Mouse (Mus musculus) adipocyte (in vitro differentiated cells): ENCODE data around the gene Mapk8ip2.

Source experiments
- DNase-seq: peaks from one replicate; pipeline ENCODE4 v3.0.0-alpha.2; 2016; ENCODE audit warnings: low spot score

The Mapk8ip2 gene

DNA sequence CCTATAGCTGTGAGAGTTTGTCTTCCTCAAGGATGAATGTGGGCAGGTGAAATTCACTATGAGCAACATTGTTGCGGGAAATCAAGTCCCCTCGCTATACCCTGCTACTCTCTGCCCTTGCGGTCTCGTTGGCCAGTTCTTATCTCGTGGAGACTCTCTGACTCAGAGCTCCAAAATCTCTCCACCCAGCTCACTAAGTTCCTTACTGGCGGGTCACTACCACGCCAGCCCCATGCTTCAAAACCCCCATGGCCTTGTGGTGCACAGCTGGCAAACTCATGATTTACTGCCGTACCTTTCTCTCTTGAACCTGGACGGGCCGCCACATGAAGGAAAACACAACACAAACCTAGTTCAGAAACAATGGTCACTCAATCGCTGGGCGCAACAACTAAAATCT, 34.5 kb downstream of the Mapk8ip2 start:
- no peak for DNase-seq

DNA sequence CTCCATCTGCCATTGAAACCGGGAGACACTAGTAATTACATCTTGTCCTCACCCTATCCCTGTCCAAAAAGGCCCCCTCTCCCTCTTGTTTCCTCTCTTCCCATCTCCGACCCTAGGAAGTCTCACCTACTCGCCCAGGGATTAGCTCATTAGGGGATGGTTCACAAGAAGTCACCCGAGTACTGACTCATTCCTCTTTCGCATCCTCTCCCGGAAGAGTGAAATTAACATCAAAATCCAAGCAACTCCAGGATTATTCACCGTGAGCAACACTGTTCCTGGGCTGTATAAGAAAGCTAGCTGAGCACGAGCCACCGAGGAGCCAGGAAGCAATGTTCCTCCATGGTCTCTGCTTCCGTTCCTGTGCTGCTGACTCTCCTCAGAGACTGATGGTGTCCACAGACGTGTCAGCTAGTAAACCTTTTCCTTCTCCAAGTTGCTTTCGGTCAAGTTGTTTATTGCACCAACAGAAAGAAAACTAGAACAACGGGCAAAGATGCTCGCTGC, 35.0 kb downstream of the Mapk8ip2 start:
- DNase-seq: no peak

DNA sequence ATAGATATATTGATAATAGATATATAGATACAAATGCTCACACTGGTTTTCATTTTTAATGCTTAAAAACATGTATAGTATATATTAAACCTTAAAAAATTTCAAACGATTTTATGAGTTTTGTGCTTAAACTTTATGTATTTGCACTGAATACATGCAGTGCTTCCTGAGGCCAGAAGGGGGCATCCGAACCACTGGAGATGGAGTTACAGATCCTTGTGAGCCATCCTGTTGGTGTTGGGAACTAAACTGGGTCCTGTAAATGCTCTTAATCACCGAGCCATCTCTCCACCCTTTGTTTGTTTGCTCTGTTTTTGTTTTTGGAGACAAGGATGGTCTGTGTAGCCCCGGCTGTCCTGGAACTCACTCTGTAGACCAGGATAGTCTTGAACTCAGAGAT, 41.3 kb downstream of the Mapk8ip2 start:
- DNase-seq: no peak

- DNase-seq: no peak
These were observed 42.4 kb downstream of the Mapk8ip2 start for GRCm38 (mm10) chr15:89496131-89496530.

GRCm38 (mm10) chr15:89496841-89497240, 43.1 kb downstream of the Mapk8ip2 start:
- no peak for DNase-seq

DNA sequence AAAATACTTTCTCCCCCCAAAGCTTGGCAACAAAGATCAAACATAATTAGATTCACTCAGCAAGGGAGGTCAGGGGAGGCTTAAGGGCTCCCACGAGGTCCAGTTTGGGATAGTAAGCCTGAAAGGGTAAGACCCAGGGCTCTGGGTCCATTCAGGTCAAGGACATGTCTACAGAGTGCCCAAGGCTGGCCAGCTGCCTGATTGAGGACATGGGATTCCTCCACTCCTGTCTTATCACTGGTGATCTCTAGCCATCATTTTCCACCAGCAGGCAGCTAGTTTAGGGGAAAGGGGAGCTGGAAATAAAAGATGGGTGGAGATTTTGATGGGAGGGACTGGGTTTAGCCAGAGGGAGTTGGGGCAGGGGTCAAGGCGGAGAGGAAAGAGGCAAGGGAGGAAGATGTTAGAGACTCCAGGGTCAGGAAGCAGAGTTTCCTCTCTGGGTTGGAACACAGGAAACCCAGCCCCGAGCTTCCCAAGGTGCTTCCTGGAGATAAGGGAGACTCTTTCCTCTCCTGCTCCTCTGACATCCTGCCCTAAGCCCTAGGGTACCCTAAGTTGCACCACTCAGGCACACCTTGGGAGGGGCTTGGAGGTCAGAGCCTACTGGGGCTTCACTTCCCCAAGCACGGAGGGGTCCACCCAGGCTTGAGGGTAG, 43.8 kb downstream of the Mapk8ip2 start:
- peak; percentile 34 for DNase-seq

- DNase-seq: no peak
These were observed 44.6 kb downstream of the Mapk8ip2 start for GRCm38 (mm10) chr15:89498049-89498960.

DNA sequence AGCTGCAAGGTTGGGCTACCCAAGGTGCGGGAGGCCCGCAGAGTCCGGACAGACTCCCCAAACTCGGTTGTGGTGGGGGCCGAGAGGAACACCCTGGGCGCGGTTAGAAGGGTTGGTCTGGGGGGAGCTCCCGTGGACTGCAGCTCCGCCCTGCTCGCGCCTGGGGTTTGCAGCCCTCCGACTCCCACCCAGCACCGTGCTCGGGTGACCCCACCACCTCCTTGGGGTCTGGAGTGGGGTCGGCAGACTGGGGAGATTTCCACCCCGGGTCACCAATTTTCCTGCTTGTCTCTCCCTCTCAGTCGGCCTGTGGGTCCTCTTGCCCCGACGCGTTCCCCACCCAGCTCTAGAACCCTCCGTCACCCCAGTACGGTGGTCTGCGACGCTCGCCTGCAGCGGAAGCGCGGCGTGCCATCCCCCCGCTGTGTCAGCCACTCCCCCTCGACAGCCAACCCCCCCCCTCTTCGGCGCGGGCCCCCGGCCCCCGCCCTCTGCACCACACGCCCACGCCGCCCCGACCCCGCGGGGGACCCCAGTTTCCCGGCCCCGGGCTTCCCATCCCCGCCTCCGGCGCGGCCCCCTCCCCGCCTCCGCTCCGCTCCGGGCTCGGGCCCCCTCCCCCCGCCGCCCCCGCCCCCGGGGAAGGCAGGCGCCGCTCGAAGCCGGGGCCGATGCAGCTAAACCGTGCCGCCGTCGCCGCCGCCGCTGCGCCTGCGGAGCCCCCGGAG, 45.4 kb downstream of the Mapk8ip2 start, which contains the start of gene Shank3:
Gene Shank3 (plus strand): TSS at position 663 of the 728 bp plus-strand sequence.
- no peak for DNase-seq

- DNase-seq: no peak
These were observed 46.1 kb downstream of the Mapk8ip2 start for GRCm38 (mm10) chr15:89499784-89500220.

DNA sequence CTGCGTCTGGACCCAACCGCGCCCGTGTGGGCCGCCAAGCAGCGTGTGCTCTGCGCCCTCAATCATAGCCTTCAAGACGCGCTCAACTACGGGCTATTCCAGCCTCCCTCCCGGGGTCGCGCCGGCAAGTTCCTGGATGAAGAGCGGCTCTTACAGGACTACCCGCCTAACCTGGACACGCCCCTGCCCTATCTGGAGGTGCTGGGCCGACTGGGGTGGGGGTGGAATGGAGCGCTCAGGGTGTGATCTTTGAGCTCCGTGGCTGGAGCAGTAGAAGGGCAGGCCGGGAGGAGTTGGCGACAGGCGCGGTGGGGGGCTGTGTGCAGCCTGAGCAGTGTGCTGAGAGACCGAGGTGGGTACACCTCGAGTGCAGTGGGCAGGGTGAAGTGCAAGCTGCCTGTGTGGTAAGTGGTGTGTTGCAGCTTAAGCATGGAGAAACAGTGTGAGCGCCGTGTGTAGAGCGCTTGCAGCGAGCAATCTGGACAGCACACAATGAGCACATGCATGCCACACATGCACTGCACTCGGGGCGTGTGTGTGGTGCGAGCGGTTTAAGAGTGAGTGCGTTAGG, 46.6 kb downstream of the Mapk8ip2 start:
- DNase-seq: no peak

DNA sequence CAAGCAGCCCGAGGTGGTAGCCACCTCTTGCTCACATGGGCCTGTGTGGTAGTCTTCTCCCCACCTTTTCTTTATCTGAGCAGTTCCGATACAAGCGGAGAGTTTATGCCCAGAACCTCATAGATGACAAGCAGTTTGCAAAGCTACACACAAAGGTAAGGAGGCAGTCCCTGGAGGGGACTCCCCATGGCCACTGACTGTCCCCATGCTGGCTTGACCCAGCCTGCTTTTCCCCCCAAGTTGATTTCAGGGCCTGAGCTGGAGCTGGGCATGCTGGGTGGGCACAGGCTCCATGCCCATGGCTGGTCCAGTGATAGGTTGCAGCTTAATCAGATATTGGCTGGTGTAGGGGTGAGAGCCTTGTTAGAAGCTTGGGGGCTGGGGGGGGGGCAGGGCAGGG, 47.6 kb downstream of the Mapk8ip2 start:
- DNase-seq: no peak

DNA sequence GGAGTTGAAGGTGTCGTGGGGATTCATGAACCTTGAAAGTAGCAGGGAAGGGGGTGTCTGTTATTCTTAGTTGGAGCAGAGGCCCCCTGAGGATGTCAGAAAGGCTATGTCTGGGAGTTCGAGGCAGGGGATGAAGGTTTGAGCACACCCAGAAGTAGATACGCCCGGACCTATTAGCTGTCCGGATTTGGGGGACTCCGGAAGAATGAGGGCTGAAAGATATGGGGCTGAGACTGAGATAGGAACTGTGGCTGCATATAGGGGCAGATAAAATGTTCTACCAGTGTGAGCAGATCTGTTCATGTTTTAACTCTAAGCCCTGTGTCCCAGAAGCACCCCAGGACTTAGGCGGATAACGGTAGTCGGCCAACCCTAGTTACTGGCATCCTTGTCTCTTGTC, 51.1 kb downstream of the Mapk8ip2 start:
- no peak for DNase-seq

- no peak for DNase-seq
These were observed 54.0 kb downstream of the Mapk8ip2 start for GRCm38 (mm10) chr15:89507751-89508150.

DNA sequence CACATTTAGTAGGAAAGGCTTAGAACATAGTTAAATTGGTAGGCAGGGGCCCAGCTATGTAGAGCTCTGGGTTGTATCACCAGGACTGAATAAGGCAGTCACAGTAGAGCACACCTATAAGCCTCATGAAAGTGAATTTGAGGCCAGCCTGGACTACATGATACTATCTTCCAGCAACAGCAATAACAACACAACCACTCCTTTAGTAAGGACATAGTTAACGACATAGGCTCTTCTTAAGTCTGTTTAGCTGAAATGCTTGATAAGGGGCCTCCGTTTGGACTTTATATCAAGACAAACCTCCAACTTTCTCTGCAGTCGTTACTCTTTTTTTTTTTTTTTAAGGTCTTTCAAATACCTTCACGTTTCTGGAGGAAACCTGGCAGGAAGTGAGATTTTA, 59.0 kb downstream of the Mapk8ip2 start:
- no peak for DNase-seq
